Mouse (Mus musculus): ENCODE measurements around the gene Etv3. TPM values are rescaled to one million over a fixed set of nuclear protein-coding genes. Genes with fewer than 3 reads are reported as not detected.
A peak's percentile ranks its signal among the peaks of the same experiment; 100 is the strongest.

The Etv3 gene
- total and polyA plus RNA-seq, 2 experiments from 2014 or later, result 7.9 to 9.8 TPM

DNA sequence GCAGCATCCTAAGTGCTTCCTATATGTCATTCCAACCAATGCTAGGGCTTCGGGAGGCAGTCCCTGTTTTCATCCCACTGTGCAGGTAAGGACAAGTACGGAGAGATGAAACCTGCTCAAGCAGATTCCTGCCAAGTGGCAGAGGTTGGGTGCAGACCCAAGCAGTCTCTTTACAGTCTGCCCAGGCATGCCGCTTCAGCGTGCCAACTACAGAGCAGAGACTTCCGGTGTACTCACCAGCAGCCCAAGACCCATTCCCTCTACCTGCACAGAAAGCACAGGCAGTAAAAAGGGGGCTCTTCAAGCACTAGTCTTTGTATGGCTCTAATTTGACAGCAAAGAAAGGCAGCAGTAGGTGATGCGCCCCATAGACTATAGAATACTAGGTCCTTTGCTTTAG, 40.4 kb downstream of the Etv3 start:
- 41% methylated on average over 6 of the region's 6 CpGs for WGBS
- no peaks in the 10 kb centered on the region for H3K9me3 ChIP-seq (ENCODE audit: low read length)
- ATAC-seq (ENCODE audit: low FRiP score) (peak; percentile 52), DNase-seq (ENCODE audit: low spot score) (no peak)
- peak overlapping the region; percentile 44 for H3K4me2 ChIP-seq (ENCODE audit: low read depth, low read length, poor library complexity, severe bottlenecking)
- peak overlapping the region; percentile 62 for H3K9ac ChIP-seq (replicated peaks; ENCODE audit: low read length, poor library complexity, severe bottlenecking)
- H3K4me1 ChIP-seq (ENCODE audit: insufficient read depth, low read length), result peaks cover 4% of the 10 kb centered on the region; the same call in 1 of the 2 replicates
- H3K27ac ChIP-seq (ENCODE audit: low read depth, low read length), result peak overlapping the region; percentile 95
- no peaks in the 10 kb centered on the region for H3K36me3 ChIP-seq (ENCODE audit: insufficient read depth, low read length)
- no peaks in the 10 kb centered on the region for H3K27me3 ChIP-seq (ENCODE audit: insufficient read depth, low read length)
- H3K4me3 ChIP-seq (ENCODE audit: low read depth, low read length), result peak overlapping the region; percentile 28; the same call in 1 of the 2 replicates
- TF ChIP-seq CTCF (IDR thresholded peaks at IDR 0.05), result no peak

GRCm38 (mm10) chr3:87566066-87566465, 40.9 kb downstream of the Etv3 start:
- no peaks in the 10 kb centered on the region for H3K27me3 ChIP-seq (ENCODE audit: insufficient read depth, low read length)
- TF ChIP-seq CTCF (IDR thresholded peaks at IDR 0.05), result peak; percentile 50
- peak overlapping the region; percentile 44 for H3K4me2 ChIP-seq (ENCODE audit: low read depth, low read length, poor library complexity, severe bottlenecking)
- H3K27ac ChIP-seq (ENCODE audit: low read depth, low read length), result peak overlapping the region; percentile 95
- no peaks in the 10 kb centered on the region for H3K9me3 ChIP-seq (ENCODE audit: low read length)
- WGBS, result 3% methylated on average over 4 of the region's 4 CpGs
- ATAC-seq (ENCODE audit: low FRiP score) (peak; percentile 99), DNase-seq (ENCODE audit: low spot score) (peak; percentile 97)
- H3K4me3 ChIP-seq (ENCODE audit: low read depth, low read length), result peak overlapping the region; percentile 28
- no peaks in the 10 kb centered on the region for H3K36me3 ChIP-seq (ENCODE audit: insufficient read depth, low read length)
- H3K9ac ChIP-seq (replicated peaks; ENCODE audit: low read length, poor library complexity, severe bottlenecking), result peak overlapping the region; percentile 62
- peaks cover 4% of the 10 kb centered on the region; the same call in 1 of the 2 replicates for H3K4me1 ChIP-seq (ENCODE audit: insufficient read depth, low read length)

GRCm38 (mm10) chr3:87567497-87567896, 42.3 kb downstream of the Etv3 start:
- 93% methylated on average over 14 of the region's 14 CpGs for WGBS
- Histone ChIP-seq H3K9ac (replicated peaks; ENCODE audit: low read length, poor library complexity, severe bottlenecking) (no peak overlapping the region), H3K36me3 (ENCODE audit: insufficient read depth, low read length) (no peaks in the 10 kb centered on the region), H3K27ac (ENCODE audit: low read depth, low read length) (no peak overlapping the region), H3K27me3 (ENCODE audit: insufficient read depth, low read length) (no peaks in the 10 kb centered on the region), H3K4me1 (ENCODE audit: insufficient read depth, low read length) (peaks cover 4% of the 10 kb centered on the region; the same call in 1 of the 2 replicates), H3K4me2 (ENCODE audit: low read depth, low read length, poor library complexity, severe bottlenecking) (no peak overlapping the region), H3K9me3 (ENCODE audit: low read length) (no peaks in the 10 kb centered on the region), H3K4me3 (ENCODE audit: low read depth, low read length) (no peak overlapping the region)
- DNase-seq (ENCODE audit: low spot score) (no peak), ATAC-seq (ENCODE audit: low FRiP score) (no peak)
- no peak for TF ChIP-seq CTCF (IDR thresholded peaks at IDR 0.05)

DNA sequence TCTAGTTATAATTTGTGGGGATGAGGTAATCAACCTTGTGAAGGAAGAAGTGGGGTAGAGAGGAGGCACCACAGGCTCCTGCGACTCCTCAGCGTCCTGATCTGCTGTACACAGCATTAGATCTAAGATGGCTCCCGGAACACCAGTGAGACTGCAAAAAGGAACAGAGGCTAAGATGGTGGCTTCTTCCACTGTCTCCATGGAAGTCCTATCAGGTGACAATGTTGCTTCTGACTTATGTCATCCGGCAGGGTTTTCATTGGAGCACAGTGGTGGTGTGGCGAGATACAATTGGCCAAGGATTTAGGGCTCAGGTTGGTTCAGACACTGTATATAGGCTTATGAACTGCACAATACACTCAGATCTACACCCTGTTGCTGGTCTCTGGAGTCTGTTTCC, 43.5 kb downstream of the Etv3 start:
- H3K27me3 ChIP-seq (ENCODE audit: insufficient read depth, low read length), result no peaks in the 10 kb centered on the region
- ATAC-seq (ENCODE audit: low FRiP score) (no peak), DNase-seq (ENCODE audit: low spot score) (no peak)
- peaks cover 4% of the 10 kb centered on the region; the same call in 1 of the 2 replicates for H3K4me1 ChIP-seq (ENCODE audit: insufficient read depth, low read length)
- no peak for TF ChIP-seq CTCF (IDR thresholded peaks at IDR 0.05)
- no peaks in the 10 kb centered on the region for H3K9me3 ChIP-seq (ENCODE audit: low read length)
- no peak overlapping the region for H3K4me2 ChIP-seq (ENCODE audit: low read depth, low read length, poor library complexity, severe bottlenecking)
- no peak overlapping the region for H3K4me3 ChIP-seq (ENCODE audit: low read depth, low read length)
- H3K27ac ChIP-seq (ENCODE audit: low read depth, low read length), result no peak overlapping the region
- WGBS, result 96% methylated on average over 5 of the region's 5 CpGs
- no peak overlapping the region for H3K9ac ChIP-seq (replicated peaks; ENCODE audit: low read length, poor library complexity, severe bottlenecking)
- H3K36me3 ChIP-seq (ENCODE audit: insufficient read depth, low read length), result no peaks in the 10 kb centered on the region

DNA sequence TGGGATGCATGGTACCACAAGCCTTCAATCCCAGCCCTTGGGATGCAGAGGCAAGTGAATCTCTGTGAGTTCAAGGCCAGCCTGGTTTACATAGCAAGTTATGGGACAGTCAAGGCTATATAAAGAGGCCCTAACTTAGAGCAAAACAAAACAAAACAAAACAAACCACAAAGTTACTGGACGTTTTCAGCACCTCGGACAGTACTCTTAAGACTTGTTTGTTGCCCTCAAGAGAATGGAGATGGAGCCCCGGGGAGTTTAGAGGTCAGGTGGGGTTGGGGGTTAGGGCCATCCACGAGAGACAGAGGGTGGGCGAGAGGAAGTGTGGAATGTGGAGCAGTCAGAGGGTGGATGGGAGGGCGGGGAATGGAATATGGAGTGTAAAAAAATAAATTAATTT, 50.6 kb downstream of the Etv3 start:
- ATAC-seq (ENCODE audit: low FRiP score), result no peak
- Histone ChIP-seq H3K27me3 (ENCODE audit: insufficient read depth, low read length) (no peaks in the 10 kb centered on the region), H3K36me3 (ENCODE audit: insufficient read depth, low read length) (no peaks in the 10 kb centered on the region), H3K4me1 (ENCODE audit: insufficient read depth, low read length) (no peaks in the 10 kb centered on the region), H3K27ac (ENCODE audit: low read depth, low read length) (no peak overlapping the region), H3K4me2 (ENCODE audit: low read depth, low read length, poor library complexity, severe bottlenecking) (no peak overlapping the region), H3K9me3 (ENCODE audit: low read length) (no peaks in the 10 kb centered on the region), H3K4me3 (ENCODE audit: low read depth, low read length) (no peak overlapping the region), H3K9ac (replicated peaks; ENCODE audit: low read length, poor library complexity, severe bottlenecking) (no peak overlapping the region)
- TF ChIP-seq CTCF (IDR thresholded peaks at IDR 0.05), result no peak
- DNase-seq (ENCODE audit: low spot score), result no peak
- WGBS, result 32% methylated on average over 6 of the region's 6 CpGs

- Histone ChIP-seq H3K4me2 (ENCODE audit: low read depth, low read length, poor library complexity, severe bottlenecking) (no peak overlapping the region), H3K27me3 (ENCODE audit: insufficient read depth, low read length) (no peaks in the 10 kb centered on the region), H3K4me3 (ENCODE audit: low read depth, low read length) (no peak overlapping the region), H3K4me1 (ENCODE audit: insufficient read depth, low read length) (no peaks in the 10 kb centered on the region), H3K9ac (replicated peaks; ENCODE audit: low read length, poor library complexity, severe bottlenecking) (no peak overlapping the region), H3K27ac (ENCODE audit: low read depth, low read length) (no peak overlapping the region), H3K9me3 (ENCODE audit: low read length) (no peaks in the 10 kb centered on the region), H3K36me3 (ENCODE audit: insufficient read depth, low read length) (no peaks in the 10 kb centered on the region)
- DNase-seq (ENCODE audit: low spot score) (no peak), ATAC-seq (ENCODE audit: low FRiP score) (no peak)
- 89% methylated on average over 4 of the region's 4 CpGs for WGBS
- no peak for TF ChIP-seq CTCF (IDR thresholded peaks at IDR 0.05)
Observed at GRCm38 (mm10) chr3:87582259-87582658, 57.1 kb downstream of the Etv3 start.

Other genes with a start within 250 kb of the Etv3 start
- gene Cd5l, start 167.5 kb upstream of the Etv3 start, total RNA-seq (2014; rRNA removed), result not detected in 2 replicates
- 0.11 TPM in 1 of 2 replicates, not detected in the other for gene Cd5l, start 167.5 kb upstream of the Etv3 start, polyA plus RNA-seq (2015; fragmentation: Nextera tagmentation; extraction: Ambion mirVana)
- not detected in 2 replicates for gene Fcrl1, start 149.0 kb upstream of the Etv3 start, total RNA-seq (2014; rRNA removed)
- gene Fcrl1, start 149.0 kb upstream of the Etv3 start, polyA plus RNA-seq (2015; fragmentation: Nextera tagmentation; extraction: Ambion mirVana), result 0.22 TPM in 1 of 2 replicates, not detected in the other
- not detected in 2 replicates for gene Fcrl5, start 89.6 kb upstream of the Etv3 start, total RNA-seq (2014; rRNA removed)
- gene Fcrl5, start 89.6 kb upstream of the Etv3 start, polyA plus RNA-seq (2015; fragmentation: Nextera tagmentation; extraction: Ambion mirVana), result not detected in 2 replicates
- 60.1 and 67.5 TPM in 2 replicates for gene Arhgef11, start 92.2 kb downstream of the Etv3 start, total RNA-seq (2014; rRNA removed)
- 15.0 and 16.4 TPM in 2 replicates for gene Arhgef11, start 92.2 kb downstream of the Etv3 start, polyA plus RNA-seq (2015; fragmentation: Nextera tagmentation; extraction: Ambion mirVana)
- gene Lrrc71, start 223.2 kb downstream of the Etv3 start, total RNA-seq (2014; rRNA removed), result 0.66 and 1.2 TPM in 2 replicates
- gene Lrrc71, start 223.2 kb downstream of the Etv3 start, polyA plus RNA-seq (2015; fragmentation: Nextera tagmentation; extraction: Ambion mirVana), result 0.96 and 1.3 TPM in 2 replicates